Mouse (Mus musculus): ENCODE results near the gene Foxe1. TPM values are rescaled to one million over a fixed set of nuclear protein-coding genes. Genes with fewer than 3 reads are reported as not detected.

Gene Foxe1
- polyA plus RNA-seq, 1 experiment = not detected

- no peak for DNase-seq (ENCODE audit: low spot score)
Measured at GRCm38 (mm10) chr4:46347580-46348515, 4.4 kb downstream of the Foxe1 start.

- DNase-seq (ENCODE audit: low spot score) = no peak
Measured at GRCm38 (mm10) chr4:46348897-46349296, 5.5 kb downstream of the Foxe1 start.

GRCm38 (mm10) chr4:46349530-46349929, 6.1 kb downstream of the Foxe1 start:
- no peak for DNase-seq (ENCODE audit: low spot score)

- DNase-seq (ENCODE audit: low spot score) = no peak
Measured at GRCm38 (mm10) chr4:46353045-46353444, 9.6 kb downstream of the Foxe1 start.

- DNase-seq (ENCODE audit: low spot score) = no peak
Measured at GRCm38 (mm10) chr4:46356351-46357133, 13.1 kb downstream of the Foxe1 start.

- DNase-seq (ENCODE audit: low spot score) = no peak
Measured at GRCm38 (mm10) chr4:46359539-46360253, 16.3 kb downstream of the Foxe1 start.

GRCm38 (mm10) chr4:46361258-46361657, 17.8 kb downstream of the Foxe1 start:
- no peak for DNase-seq (ENCODE audit: low spot score)

- no peak for DNase-seq (ENCODE audit: low spot score)
Measured at GRCm38 (mm10) chr4:46364360-46364759, 21.0 kb downstream of the Foxe1 start.

- no peak for DNase-seq (ENCODE audit: low spot score)
Measured at GRCm38 (mm10) chr4:46367487-46367959, 24.1 kb downstream of the Foxe1 start.

GRCm38 (mm10) chr4:46369070-46369469, 25.7 kb downstream of the Foxe1 start:
- no peak for DNase-seq (ENCODE audit: low spot score)

- no peak for DNase-seq (ENCODE audit: low spot score)
Measured at GRCm38 (mm10) chr4:46370406-46370805, 27.0 kb downstream of the Foxe1 start.

- no peak for DNase-seq (ENCODE audit: low spot score)
Measured at GRCm38 (mm10) chr4:46371030-46371429, 27.6 kb downstream of the Foxe1 start.

GRCm38 (mm10) chr4:46374455-46374854, 31.0 kb downstream of the Foxe1 start:
- DNase-seq (ENCODE audit: low spot score) = no peak

GRCm38 (mm10) chr4:46374869-46375368, 31.5 kb downstream of the Foxe1 start:
- peak; percentile 60 for DNase-seq (ENCODE audit: low spot score)

- no peak for DNase-seq (ENCODE audit: low spot score)
Measured at GRCm38 (mm10) chr4:46388556-46388955, 45.1 kb downstream of the Foxe1 start.

GRCm38 (mm10) chr4:46389013-46389611, 45.7 kb downstream of the Foxe1 start, which contains the start of gene Trmo:
Gene Trmo, minus strand, starts transcription at chr4:46389437.
- DNase-seq (ENCODE audit: low spot score) = peak; percentile 92

GRCm38 (mm10) chr4:46389612-46390341, 46.4 kb downstream of the Foxe1 start:
- no peak for DNase-seq (ENCODE audit: low spot score)

GRCm38 (mm10) chr4:46390390-46390970, 47.1 kb downstream of the Foxe1 start:
- DNase-seq (ENCODE audit: low spot score) = peak; percentile 43

- no peak for DNase-seq (ENCODE audit: low spot score)
Measured at GRCm38 (mm10) chr4:46394388-46394787, 51.0 kb downstream of the Foxe1 start.

GRCm38 (mm10) chr4:46395736-46396135, 52.3 kb downstream of the Foxe1 start:
- DNase-seq (ENCODE audit: low spot score) = no peak

Measured in urinary bladder, adult 2 months (tissue).